Comparison of ENCODE assay signal across 11 mouse cellular contexts in genomic region chr2:154774032-154774431, GRCm38 (mm10). TPM values are rescaled to one million over a fixed set of nuclear protein-coding genes. Genes with fewer than 3 reads are reported as not detected.
DNase-seq lines count a peak whose midpoint lies in the region; ATAC-seq and TF ChIP-seq lines count a peak whose summit lies in the region.
"Had no signal": no experiment of that assay in that cellular context is flagged by ENCODE, and none has a peak within 500 bp of the region (broad histone marks: within the 10 kb centered on the region; RNA-seq: fewer than 3 reads in every experiment).

No protein-coding gene starts in this region.

- no peaks in the 10 kb centered on the region for H3K9me3 ChIP-seq in hindbrain, postnatal 0 days (ENCODE audit: low read length)
- no peaks in the 10 kb centered on the region for H3K9me3 ChIP-seq in hindbrain, embryonic 12.5 days (replicated peaks)
- H3K9me3 ChIP-seq in heart, embryonic 12.5 days (replicated peaks) = peaks cover 4% of the 10 kb centered on the region; the same call in 1 of the 2 replicates
- peaks cover 5% of the 10 kb centered on the region; the same call in 1 of the 2 replicates for H3K9me3 ChIP-seq in kidney, embryonic 16.5 days (ENCODE audit: low read length)

- WGBS in hindbrain, postnatal 0 days = 94% methylated on average over 1 of the region's 1 CpGs
- WGBS in hindbrain, embryonic 12.5 days = 83% methylated on average over 1 of the region's 1 CpGs
- 85% methylated on average over 1 of the region's 1 CpGs for WGBS in heart, embryonic 12.5 days
- WGBS in kidney, embryonic 16.5 days = 83% methylated on average over 1 of the region's 1 CpGs

- no peaks in the 10 kb centered on the region for H3K36me3 ChIP-seq in hindbrain, postnatal 0 days (ENCODE audit: insufficient read depth, low read length)
- no peaks in the 10 kb centered on the region for H3K36me3 ChIP-seq in hindbrain, embryonic 12.5 days
- H3K36me3 ChIP-seq in heart, embryonic 12.5 days = no peaks in the 10 kb centered on the region
- no peaks in the 10 kb centered on the region for H3K36me3 ChIP-seq in kidney, embryonic 16.5 days (ENCODE audit: insufficient read depth, low read length)
- H3K36me3 ChIP-seq: limb, embryonic 12.5 days had no signal

- H3K9ac ChIP-seq in hindbrain, postnatal 0 days (replicated peaks; ENCODE audit: low read length) = no peak overlapping the region
- H3K9ac ChIP-seq in hindbrain, embryonic 12.5 days = no peak overlapping the region
- no peak overlapping the region for H3K9ac ChIP-seq in heart, embryonic 12.5 days
- H3K9ac ChIP-seq in kidney, embryonic 16.5 days (replicated peaks; ENCODE audit: low read length) = no peak overlapping the region
- H3K9ac ChIP-seq: limb, embryonic 12.5 days had no signal

- DNase-seq in hindbrain, postnatal 0 days (ENCODE audit: low spot score) = peak; percentile 82
- peak; percentile 55 to 76 for DNase-seq in spleen, postnatal 4 days (ENCODE audit: low spot score in 2 of 2)
- no peak for DNase-seq in spleen, adult 12 weeks (ENCODE audit: low spot score)
- peak; percentile 70 for DNase-seq in embryo, embryonic 11 days
- DNase-seq in thymus, postnatal 25 days = peak; percentile 23

- no peak overlapping the region for H3K4me3 ChIP-seq in hindbrain, postnatal 0 days (ENCODE audit: low read length)
- H3K4me3 ChIP-seq in hindbrain, embryonic 12.5 days = no peak overlapping the region
- no peak overlapping the region for H3K4me3 ChIP-seq in heart, embryonic 12.5 days
- H3K4me3 ChIP-seq in kidney, embryonic 16.5 days (ENCODE audit: low read length) = no peak overlapping the region
- H3K4me3 ChIP-seq: limb, embryonic 12.5 days had no signal

- no peak overlapping the region for H3K27ac ChIP-seq in hindbrain, postnatal 0 days
- H3K27ac ChIP-seq in hindbrain, embryonic 12.5 days = no peak overlapping the region
- H3K27ac ChIP-seq in heart, embryonic 12.5 days (ENCODE audit: poor library complexity, severe bottlenecking) = no peak overlapping the region
- H3K27ac ChIP-seq in kidney, embryonic 16.5 days (ENCODE audit: low read length) = no peak overlapping the region
- H3K27ac ChIP-seq: limb, embryonic 12.5 days had no signal

- no peak for ATAC-seq in hindbrain, postnatal 0 days
- ATAC-seq in hindbrain, embryonic 12.5 days (ENCODE audit: low FRiP score) = no peak
- ATAC-seq in heart, embryonic 12.5 days (ENCODE audit: insufficient number of reproducible peaks, low FRiP score) = no peak
- no peak for ATAC-seq in kidney, embryonic 16.5 days (ENCODE audit: low FRiP score, low TSS enrichment)

- TF ChIP-seq CTCF in hindbrain, postnatal 0 days (IDR thresholded peaks at IDR 0.05; ENCODE audit: low read depth) = peak; percentile 72

- H3K4me2 ChIP-seq in hindbrain, postnatal 0 days (ENCODE audit: low read depth, low read length) = no peak overlapping the region
- H3K4me2 ChIP-seq in hindbrain, embryonic 12.5 days (replicated peaks) = no peak overlapping the region
- H3K4me2 ChIP-seq in heart, embryonic 12.5 days = no peak overlapping the region
- no peak overlapping the region for H3K4me2 ChIP-seq in kidney, embryonic 16.5 days (replicated peaks; ENCODE audit: low read depth, low read length)
- H3K4me2 ChIP-seq: limb, embryonic 12.5 days had no signal

- H3K27me3 ChIP-seq in hindbrain, postnatal 0 days (ENCODE audit: insufficient read depth, low read length) = no peaks in the 10 kb centered on the region
- H3K27me3 ChIP-seq in hindbrain, embryonic 12.5 days = no peaks in the 10 kb centered on the region
- H3K27me3 ChIP-seq in heart, embryonic 12.5 days (replicated peaks) = no peaks in the 10 kb centered on the region
- no peaks in the 10 kb centered on the region for H3K27me3 ChIP-seq in kidney, embryonic 16.5 days (ENCODE audit: insufficient read depth, low read length)
- H3K27me3 ChIP-seq: limb, embryonic 12.5 days had no signal

- no peaks in the 10 kb centered on the region for H3K4me1 ChIP-seq in hindbrain, postnatal 0 days (ENCODE audit: insufficient read depth, low read length)
- H3K4me1 ChIP-seq in hindbrain, embryonic 12.5 days = no peaks in the 10 kb centered on the region
- peaks cover 7% of the 10 kb centered on the region; the same call in 1 of the 2 replicates for H3K4me1 ChIP-seq in heart, embryonic 12.5 days (replicated peaks)
- no peaks in the 10 kb centered on the region for H3K4me1 ChIP-seq in kidney, embryonic 16.5 days (ENCODE audit: insufficient read depth, low read length)
- H3K4me1 ChIP-seq: limb, embryonic 12.5 days had no signal

RNA-seq across cellular contexts. Expression of gene Gm14214, which starts 4.2 kb away (rescaled TPM):
- total RNA-seq in hindbrain, postnatal 0 days (2014; rRNA removed) = not detected in 2 replicates
- not detected in 2 replicates for polyA plus RNA-seq in hindbrain, postnatal 0 days (2015; fragmentation: Nextera tagmentation; extraction: Ambion mirVana)
- 0.36 TPM in 1 of 2 replicates, not detected in the other for polyA plus RNA-seq in hindbrain, embryonic 12.5 days (2016; fragmentation: Nextera tagmentation; extraction: Ambion mirVana)
- polyA plus RNA-seq in heart, embryonic 12.5 days (2016; fragmentation: Nextera tagmentation; extraction: Ambion mirVana) = not detected in 2 replicates
- not detected in 2 replicates for polyA plus RNA-seq in kidney, embryonic 16.5 days (2015; fragmentation: Nextera tagmentation; extraction: Ambion mirVana)
- total RNA-seq: gastrocnemius, postnatal 4 days; neutrophil, adult 5-6 weeks had no signal
- polyA plus RNA-seq: limb, embryonic 12.5 days had no signal

RNA-seq across cellular contexts. Expression of gene Raly, which starts 16.9 kb away (rescaled TPM):
- 180 and 199 TPM in 2 replicates for total RNA-seq in hindbrain, postnatal 0 days (2014; rRNA removed)
- polyA plus RNA-seq in hindbrain, postnatal 0 days (2015; fragmentation: Nextera tagmentation; extraction: Ambion mirVana) = 22.4 and 25.5 TPM in 2 replicates
- 34.1 and 37.7 TPM in 2 replicates for polyA plus RNA-seq in hindbrain, embryonic 12.5 days (2016; fragmentation: Nextera tagmentation; extraction: Ambion mirVana)
- polyA plus RNA-seq in heart, embryonic 12.5 days (2016; fragmentation: Nextera tagmentation; extraction: Ambion mirVana) = 27.2 and 29.8 TPM in 2 replicates
- 42.3 and 48.4 TPM in 2 replicates for polyA plus RNA-seq in kidney, embryonic 16.5 days (2015; fragmentation: Nextera tagmentation; extraction: Ambion mirVana)

RNA-seq across cellular contexts. Expression of gene a, which starts 17.2 kb away (rescaled TPM):
- 1.3 TPM in 1 of 2 replicates, not detected in the other for total RNA-seq in hindbrain, postnatal 0 days (2014; rRNA removed)
- polyA plus RNA-seq in hindbrain, postnatal 0 days (2015; fragmentation: Nextera tagmentation; extraction: Ambion mirVana) = 0.85 and 1.6 TPM in 2 replicates
- 1.7 and 3.0 TPM in 2 replicates for polyA plus RNA-seq in hindbrain, embryonic 12.5 days (2016; fragmentation: Nextera tagmentation; extraction: Ambion mirVana)
- polyA plus RNA-seq in heart, embryonic 12.5 days (2016; fragmentation: Nextera tagmentation; extraction: Ambion mirVana) = not detected in 2 replicates
- 0.35 TPM in 1 of 2 replicates, not detected in the other for polyA plus RNA-seq in kidney, embryonic 16.5 days (2015; fragmentation: Nextera tagmentation; extraction: Ambion mirVana)
- total RNA-seq: gastrocnemius, postnatal 4 days; neutrophil, adult 5-6 weeks had no signal
